Mouse (Mus musculus) layer of hippocampus, postnatal 14 days (tissue): ENCODE measurements at regions not wholly inside any gene's neighbourhood (a gene's known extent, or its start where the extent isn't known, plus 50 kb on each side); places are given as distances from the start of the nearest gene placed in this dataset.

Experiments used
- DNase-seq, 2 experiments: peaks; one replicate each; pipeline ENCODE4 v3.0.0; 2021 to 2022; ENCODE audit warnings: low spot score in 2 of 2, mixed read lengths in 1 of 2

- no peak for DNase-seq
Measured at GRCm38 (mm10) chr3:81482742-81483141, 446.5 kb downstream of the Pdgfc start.

GRCm38 (mm10) chr3:81483363-81483762 is 447.1 kb downstream of the Pdgfc start:
- no peak for DNase-seq

- DNase-seq = no peak
Measured at GRCm38 (mm10) chr3:81505316-81505715, 427.1 kb upstream of the Ctso start.

- no peak for DNase-seq
Measured at GRCm38 (mm10) chr3:81508611-81509010, 423.8 kb upstream of the Ctso start.

GRCm38 (mm10) chr3:81521804-81522203 is 410.6 kb upstream of the Ctso start:
- no peak for DNase-seq

GRCm38 (mm10) chr3:81530872-81531271 is 401.5 kb upstream of the Ctso start:
- DNase-seq = no peak

- no peak for DNase-seq
Measured at GRCm38 (mm10) chr3:81535448-81536205, 396.8 kb upstream of the Ctso start.

GRCm38 (mm10) chr3:81554773-81555172 is 377.6 kb upstream of the Ctso start:
- DNase-seq = no peak

GRCm38 (mm10) chr3:81562610-81563258 is 369.7 kb upstream of the Ctso start:
- no peak for DNase-seq

GRCm38 (mm10) chr3:81563858-81564756 is 368.3 kb upstream of the Ctso start:
- DNase-seq = no peak

GRCm38 (mm10) chr3:81564757-81565063 is 367.7 kb upstream of the Ctso start:
- no peak for DNase-seq

- no peak for DNase-seq
Measured at GRCm38 (mm10) chr3:81583387-81584027, 348.9 kb upstream of the Ctso start.

GRCm38 (mm10) chr3:81589109-81589508 is 343.3 kb upstream of the Ctso start:
- DNase-seq = peak in 1 of 2 experiments; percentile 3

- DNase-seq = no peak
Measured at GRCm38 (mm10) chr3:81629157-81629556, 303.2 kb upstream of the Ctso start.

GRCm38 (mm10) chr3:81658490-81658889 is 273.9 kb upstream of the Ctso start:
- no peak for DNase-seq

- peak in 1 of 2 experiments; percentile 24 for DNase-seq
Measured at GRCm38 (mm10) chr3:81661620-81662019, 270.8 kb upstream of the Ctso start.

- DNase-seq = no peak
Measured at GRCm38 (mm10) chr3:81666262-81666661, 266.1 kb upstream of the Ctso start.

GRCm38 (mm10) chr3:81676570-81676969 is 255.8 kb upstream of the Ctso start:
- DNase-seq = no peak

- DNase-seq = peak in 1 of 2 experiments; percentile 22
Measured at GRCm38 (mm10) chr3:81701974-81702697, 230.3 kb upstream of the Ctso start.

GRCm38 (mm10) chr3:81718911-81719310 is 213.5 kb upstream of the Ctso start:
- no peak for DNase-seq

- peak; percentile 19 to 65 for DNase-seq
Measured at GRCm38 (mm10) chr3:81735463-81735862, 196.9 kb upstream of the Ctso start.
